Mouse (Mus musculus) hindbrain, embryonic 10.5 days (tissue): ENCODE results near the gene Cdkn2d. TPM values are rescaled to one million over a fixed set of nuclear protein-coding genes. Genes with fewer than 3 reads are reported as not detected.
A peak's percentile ranks its signal among the peaks of the same experiment; 100 is the strongest.

Experiments used
- DNase-seq: peaks from one replicate; pipeline ENCODE4 v3.0.0-alpha.2; 2017; ENCODE audit warnings: low spot score
- H3K27ac ChIP-seq: fragments of 300-500 bp; sonication (generic); 2 replicates; pipeline ENCODE4 v1.5.1; 2016; ENCODE audit warnings: mild to moderate bottlenecking, moderate library complexity
- H3K27me3 ChIP-seq: fragments of 300-500 bp; sonication (generic); 2 replicates; pipeline ENCODE4 v1.6.1; 2016; ENCODE audit warnings: mild to moderate bottlenecking; ENCODE audit not compliant: poor library complexity, insufficient read depth, severe bottlenecking
- H3K36me3 ChIP-seq: fragments of 300-500 bp; sonication (generic); 2 replicates; pipeline ENCODE4 v1.6.1; 2016; ENCODE audit warnings: mild to moderate bottlenecking, moderate library complexity
- H3K4me1 ChIP-seq: fragments of 300-500 bp; sonication (generic); replicated peaks from 2 replicates; pipeline ENCODE4 v1.6.1; 2016; ENCODE audit warnings: mild to moderate bottlenecking
- H3K4me3 ChIP-seq: fragments of 300-500 bp; sonication (generic); 2 replicates; pipeline ENCODE4 v1.5.1; 2016; ENCODE audit warnings: mild to moderate bottlenecking, moderate library complexity
- H3K9me3 ChIP-seq: fragments of 300-500 bp; sonication (generic); 2 replicates; pipeline ENCODE4 v1.6.1; 2016; ENCODE audit warnings: mild to moderate bottlenecking, moderate library complexity
- WGBS: fragments of 180-500 bp; shearing (Covaris S2); methylation state at CpG from one replicate; pipeline ENCODE4 v1.1.7; 2016; 5-methylcytosine and 5-hydroxymethylcytosine counted together
- polyA plus RNA-seq: library from polyadenylated mRNA; unstranded; fragments of >200 nt; fragmentation: Nextera tagmentation; extraction: Ambion mirVana; gene quantifications from 2 replicates; pipeline ENCODE4 v1.2.1, GENCODE M21; 2016

Cdkn2d gene
- polyA plus RNA-seq, 1 experiment from 2014 or later: 73.5 TPM

GRCm38 (mm10) chr9:21248326-21248725, 42.9 kb downstream of the Cdkn2d start, which contains the start of gene S1pr5:
Gene S1pr5 (minus strand): TSS chr9:21248443.
- Histone ChIP-seq H3K36me3 (no peaks in the 10 kb centered on the region), H3K4me3 (peak within 1 kb of the TSS; percentile 34), H3K4me1 (peaks cover 36% of the 10 kb centered on the region), H3K9me3 (no peaks in the 10 kb centered on the region), H3K27me3 (peaks cover 95% of the 10 kb centered on the region), H3K27ac (no peak within 1 kb of the TSS)
- 2% methylated on average over 30 of the region's 30 CpGs for WGBS
- DNase-seq: peak; percentile 29

- WGBS: 42% methylated on average over 1 of the region's 1 CpGs
- Histone ChIP-seq H3K9me3 (0 out of 2 replicates have a peak, but pooled peaks cover 5% of the 10 kb centered on the region), H3K27me3 (peaks cover 100% of the 10 kb centered on the region), H3K4me3 (no peak overlapping the region), H3K36me3 (no peaks in the 10 kb centered on the region), H3K27ac (no peak overlapping the region), H3K4me1 (peaks cover 39% of the 10 kb centered on the region)
- DNase-seq: no peak
These were observed 44.9 kb downstream of the Cdkn2d start for GRCm38 (mm10) chr9:21246342-21246741.

- Histone ChIP-seq H3K4me1 (peaks cover 36% of the 10 kb centered on the region), H3K27me3 (peaks cover 98% of the 10 kb centered on the region)
These were observed 46.1 kb downstream of the Cdkn2d start for GRCm38 (mm10) chr9:21245113-21245487.

GRCm38 (mm10) chr9:21244428-21245112, 46.6 kb downstream of the Cdkn2d start:
- Histone ChIP-seq H3K27ac (peak overlapping the region; percentile 17), H3K9me3 (0 out of 2 replicates have a peak, but pooled peaks cover 5% of the 10 kb centered on the region), H3K27me3 (peaks cover 98% of the 10 kb centered on the region), H3K36me3 (no peaks in the 10 kb centered on the region), H3K4me1 (peaks cover 32% of the 10 kb centered on the region), H3K4me3 (peak overlapping the region; percentile 57)
- WGBS: under 1% methylated on average over 72 of the region's 72 CpGs
- DNase-seq: peak; percentile 56

More at GRCm38 (mm10) chr9:21245113-21245487, 46.1 kb downstream of the Cdkn2d start:
- H3K4me3 ChIP-seq: peak overlapping the region; percentile 57
- WGBS: 3% methylated on average over 16 of the region's 16 CpGs
- H3K36me3 ChIP-seq: no peaks in the 10 kb centered on the region
- 0 out of 2 replicates have a peak, but pooled peaks cover 5% of the 10 kb centered on the region for H3K9me3 ChIP-seq
- H3K27ac ChIP-seq: peak overlapping the region; percentile 17
- DNase-seq: no peak

GRCm38 (mm10) chr9:21243826-21244427, 47.3 kb downstream of the Cdkn2d start:
- 0 out of 2 replicates have a peak, but pooled peaks cover 5% of the 10 kb centered on the region for H3K9me3 ChIP-seq
- no peaks in the 10 kb centered on the region for H3K36me3 ChIP-seq
- peaks cover 93% of the 10 kb centered on the region for H3K27me3 ChIP-seq
- H3K4me1 ChIP-seq: peaks cover 36% of the 10 kb centered on the region
- H3K27ac ChIP-seq: peak overlapping the region; percentile 17
- H3K4me3 ChIP-seq: peak overlapping the region; percentile 57
- DNase-seq: peak; percentile 40
- WGBS: 5% methylated on average over 42 of the region's 42 CpGs

GRCm38 (mm10) chr9:21241343-21241742, 49.9 kb downstream of the Cdkn2d start:
- Histone ChIP-seq H3K36me3 (0 out of 2 replicates have a peak, but pooled peaks cover 6% of the 10 kb centered on the region), H3K4me1 (peaks cover 46% of the 10 kb centered on the region), H3K4me3 (no peak overlapping the region), H3K9me3 (0 out of 2 replicates have a peak, but pooled peaks cover 5% of the 10 kb centered on the region), H3K27ac (no peak overlapping the region), H3K27me3 (peaks cover 67% of the 10 kb centered on the region)
- WGBS: 7% methylated on average over 11 of the region's 11 CpGs
- peak; percentile 88 for DNase-seq

- Histone ChIP-seq H3K4me3 (peak overlapping the region; percentile 82), H3K36me3 (peaks cover 22% of the 10 kb centered on the region), H3K27me3 (peaks cover 48% of the 10 kb centered on the region), H3K9me3 (0 out of 2 replicates have a peak, but pooled peaks cover 5% of the 10 kb centered on the region), H3K4me1 (peaks cover 38% of the 10 kb centered on the region), H3K27ac (peak overlapping the region; percentile 98; the same call in 1 of the 2 replicates)
- 44% methylated on average over 4 of the region's 4 CpGs for WGBS
- DNase-seq: no peak
These were observed 51.8 kb downstream of the Cdkn2d start for GRCm38 (mm10) chr9:21239465-21239848.

GRCm38 (mm10) chr9:21238733-21239464, 52.3 kb downstream of the Cdkn2d start, which contains the start of gene Keap1:
Gene Keap1 (minus strand): TSS chr9:21239361.
- H3K4me3 ChIP-seq: peak within 1 kb of the TSS; percentile 82
- H3K4me1 ChIP-seq: peaks cover 33% of the 10 kb centered on the region
- H3K9me3 ChIP-seq: 0 out of 2 replicates have a peak, but pooled peaks cover 5% of the 10 kb centered on the region
- peaks cover 28% of the 10 kb centered on the region for H3K36me3 ChIP-seq
- peaks cover 43% of the 10 kb centered on the region for H3K27me3 ChIP-seq
- H3K27ac ChIP-seq: peak within 1 kb of the TSS; percentile 98
- under 1% methylated on average over 90 of the region's 90 CpGs for WGBS
- peak; percentile 83 for DNase-seq

Other genes starting within 250 kb of the Cdkn2d start
- gene Zglp1, start 224.3 kb downstream of the Cdkn2d start, polyA plus RNA-seq: 1.0 TPM in 2 replicates
- gene Gm49373, start 218.3 kb downstream of the Cdkn2d start, polyA plus RNA-seq: 1.0 and 1.4 TPM in 2 replicates
- gene Fdx1l, start 217.8 kb downstream of the Cdkn2d start, polyA plus RNA-seq: 64.4 and 66.3 TPM in 2 replicates
- gene Gm38431, start 199.4 kb downstream of the Cdkn2d start, polyA plus RNA-seq: 2.9 and 3.7 TPM in 2 replicates
- 94.3 and 103 TPM in 2 replicates for gene Raver1, start 199.4 kb downstream of the Cdkn2d start, polyA plus RNA-seq
- gene Tyk2, start 160.2 kb downstream of the Cdkn2d start, polyA plus RNA-seq: 15.3 and 15.5 TPM in 2 replicates
- 333 and 374 TPM in 2 replicates for gene Cdc37, start 141.4 kb downstream of the Cdkn2d start, polyA plus RNA-seq
- gene Pde4a, start 125.7 kb downstream of the Cdkn2d start, polyA plus RNA-seq: 3.7 and 6.5 TPM in 2 replicates
- 46.5 and 50.0 TPM in 2 replicates for gene Keap1, start 52.0 kb downstream of the Cdkn2d start, polyA plus RNA-seq
- 0.20 and 0.35 TPM in 2 replicates for gene S1pr5, start 43.0 kb downstream of the Cdkn2d start, polyA plus RNA-seq
- gene Atg4d, start 26.1 kb downstream of the Cdkn2d start, polyA plus RNA-seq: 52.3 and 59.4 TPM in 2 replicates
- 17.6 and 19.4 TPM in 2 replicates for gene Kri1, start 3.4 kb downstream of the Cdkn2d start, polyA plus RNA-seq
- 4.8 and 14.6 TPM in 2 replicates for gene Ap1m2, start 20.9 kb upstream of the Cdkn2d start, polyA plus RNA-seq
- gene Slc44a2, start 29.3 kb upstream of the Cdkn2d start, polyA plus RNA-seq: 68.7 and 75.7 TPM in 2 replicates
- gene Ilf3, start 76.5 kb upstream of the Cdkn2d start, polyA plus RNA-seq: 270 and 300 TPM in 2 replicates
- 63.3 and 68.7 TPM in 2 replicates for gene Qtrt1, start 120.4 kb upstream of the Cdkn2d start, polyA plus RNA-seq
- 75.1 and 80.4 TPM in 2 replicates for gene Dnm2, start 133.5 kb upstream of the Cdkn2d start, polyA plus RNA-seq
- gene Tmed1, start 218.8 kb upstream of the Cdkn2d start, polyA plus RNA-seq: 103 and 110 TPM in 2 replicates
- gene AB124611, start 234.8 kb upstream of the Cdkn2d start, polyA plus RNA-seq: 4.9 and 5.8 TPM in 2 replicates